Mouse (Mus musculus): ENCODE results near the gene Wdr25.

Gene Wdr25

DNA sequence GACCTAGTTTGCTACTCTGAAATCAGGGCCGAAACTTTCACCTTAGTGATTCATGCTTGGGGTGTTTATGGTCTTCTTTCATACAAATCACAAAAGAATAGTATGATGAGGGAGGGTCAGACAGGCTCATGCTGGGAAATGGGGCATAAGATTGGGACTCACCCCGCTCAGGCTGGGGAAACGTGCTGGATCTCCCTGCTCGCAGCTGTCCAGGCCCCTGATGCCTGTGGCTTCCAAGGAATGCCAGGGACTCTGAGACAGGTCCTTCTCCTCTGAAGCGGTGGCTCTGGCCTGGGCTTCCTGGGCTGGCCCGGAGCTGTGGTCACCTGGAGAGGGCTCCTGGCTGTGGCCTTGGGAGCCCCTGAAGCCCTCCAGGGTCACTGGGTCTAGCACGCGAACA lies 165.2 kb downstream of the Wdr25 start:
- no peak for DNase-seq (ENCODE audit: low read depth, low spot score)

DNA sequence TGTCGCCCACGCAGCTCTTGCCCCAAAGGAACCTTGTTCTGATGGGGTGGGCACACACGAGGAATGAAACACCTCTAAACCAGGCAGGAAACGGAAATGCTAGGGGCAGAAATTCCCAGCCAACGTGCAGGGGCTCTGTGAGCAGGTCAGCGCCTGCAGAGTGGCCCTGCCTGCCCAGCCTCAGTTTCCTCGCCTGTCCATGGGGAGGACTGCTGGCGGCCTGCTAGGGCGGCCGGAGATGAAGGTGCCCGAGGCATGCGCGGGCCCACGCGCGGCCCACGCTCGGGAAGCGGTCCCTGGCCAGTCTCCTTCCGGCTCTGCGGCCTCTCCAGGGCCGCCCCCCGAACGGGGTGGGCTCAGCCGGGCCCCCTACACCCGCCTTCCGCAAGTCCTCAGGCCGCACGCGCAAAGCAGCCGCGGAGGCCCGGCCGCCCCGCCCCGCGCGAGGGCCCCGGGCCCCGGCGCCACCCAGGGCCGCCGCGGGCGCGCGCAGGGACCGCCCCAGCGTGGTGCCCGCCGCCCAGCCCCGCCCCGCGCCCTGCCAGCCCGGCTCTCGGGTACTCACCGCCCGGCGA lies 174.2 kb downstream of the Wdr25 start:
- no peak for DNase-seq (ENCODE audit: low read depth, low spot score)

DNA sequence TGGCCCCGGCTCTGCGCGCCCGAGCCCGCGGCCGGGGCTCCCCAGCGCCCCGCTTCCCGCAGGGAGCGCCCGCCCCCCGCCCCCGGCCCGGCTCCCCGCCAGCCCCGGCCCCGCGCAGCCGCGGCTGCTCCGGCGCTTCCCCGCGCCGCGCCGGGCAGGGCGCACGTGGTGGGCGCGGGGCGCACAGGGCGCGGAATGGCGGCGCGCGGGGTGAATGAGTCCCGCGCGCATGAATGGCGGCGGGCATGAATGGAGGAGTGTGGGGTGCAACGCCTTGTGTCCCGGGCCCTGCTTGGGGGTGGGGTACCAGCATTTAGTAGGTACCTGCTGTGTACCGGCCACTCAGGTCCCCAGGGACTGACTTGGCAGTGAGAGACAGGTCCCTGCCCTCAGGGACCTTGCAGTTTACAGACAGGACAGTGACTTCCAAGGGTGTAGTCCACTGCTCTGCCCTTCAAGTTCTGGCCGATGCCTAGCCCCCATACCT lies 174.8 kb downstream of the Wdr25 start, which contains the start of gene Begain:
Gene Begain, minus strand, starts transcription at position 51 of the 487 bp plus-strand sequence.
- no peak for DNase-seq (ENCODE audit: low read depth, low spot score)

DNA sequence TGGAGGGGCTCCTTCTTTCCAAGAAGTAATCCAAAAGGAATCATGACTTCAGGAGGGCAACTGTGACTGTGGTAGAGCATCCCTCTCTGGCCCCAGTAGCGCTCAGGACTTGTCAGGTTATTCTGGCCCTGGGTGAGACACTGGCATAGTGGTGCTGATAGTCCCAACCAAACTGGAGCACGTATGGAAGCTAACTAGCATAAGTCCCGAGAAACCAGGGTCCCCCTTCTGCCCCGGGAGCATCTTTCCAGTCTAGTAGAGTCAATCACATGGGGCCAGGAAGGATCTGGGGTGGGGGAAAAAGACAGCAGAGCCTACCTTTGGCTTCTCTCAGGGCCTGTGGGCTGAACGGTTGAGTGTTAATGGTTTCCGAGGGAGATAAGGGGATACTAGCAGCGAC lies 175.3 kb downstream of the Wdr25 start:
- no peak for DNase-seq (ENCODE audit: low read depth, low spot score)

DNA sequence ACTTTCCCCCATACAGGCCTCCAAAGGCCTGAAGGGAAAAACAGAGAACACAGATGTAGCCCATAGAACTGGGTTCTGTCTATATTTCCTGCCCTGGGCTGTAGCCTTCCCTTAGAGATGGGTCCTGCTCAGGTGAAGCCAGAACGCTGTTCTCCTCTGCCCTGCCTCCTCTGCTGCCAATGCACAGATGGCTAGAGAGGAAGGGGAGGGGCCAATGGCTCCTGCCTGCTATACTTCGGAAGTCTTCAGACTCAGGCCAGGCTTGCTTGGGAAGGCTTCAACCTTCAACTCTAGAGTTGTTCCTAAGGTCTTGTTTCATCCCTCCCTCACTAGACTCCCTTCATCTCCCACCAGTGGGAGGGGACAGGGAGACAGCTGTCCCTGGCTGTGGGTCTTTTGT lies 176.3 kb downstream of the Wdr25 start:
- DNase-seq (ENCODE audit: low read depth, low spot score), result no peak

DNA sequence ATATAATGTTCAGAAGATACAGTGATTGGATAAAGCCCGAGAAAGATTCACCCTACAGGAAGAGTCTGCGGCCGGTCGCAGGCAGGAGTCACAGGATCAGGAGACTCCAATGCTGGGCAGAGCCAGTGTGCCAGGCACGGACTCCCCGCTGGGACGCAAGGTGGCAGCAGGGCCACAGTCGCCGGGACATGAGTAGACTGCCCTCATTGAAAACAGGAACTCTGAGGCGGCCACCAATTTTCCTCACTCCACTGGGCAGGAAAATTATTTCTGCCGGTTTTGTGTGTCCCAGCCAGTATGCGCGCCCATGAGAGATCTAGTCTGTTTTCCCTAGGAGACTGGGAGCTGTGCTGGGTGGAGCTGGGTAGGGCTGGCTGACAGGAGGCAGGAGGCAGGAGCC lies 177.8 kb downstream of the Wdr25 start:
- DNase-seq (ENCODE audit: low read depth, low spot score), result no peak

DNA sequence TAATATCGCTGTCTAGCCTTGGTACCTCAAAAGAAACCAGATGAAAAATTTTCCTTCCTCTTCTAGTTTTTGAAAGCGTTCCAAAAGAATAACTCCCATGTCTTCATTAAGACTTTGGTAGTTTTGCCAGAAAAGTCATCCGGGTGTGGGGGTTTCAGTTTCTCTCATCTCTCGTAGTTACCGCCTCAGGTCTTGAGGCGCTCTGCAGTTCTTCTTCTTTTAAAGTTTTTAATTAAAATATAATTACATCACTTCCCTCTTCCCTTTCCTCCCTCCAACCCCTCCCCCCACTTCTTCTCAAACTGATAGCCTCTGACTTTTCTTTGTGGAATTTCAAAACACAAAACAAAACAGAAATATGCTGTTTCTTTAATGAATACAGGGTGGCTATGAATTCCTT lies 180.7 kb downstream of the Wdr25 start:
- no peak for DNase-seq (ENCODE audit: low read depth, low spot score)

DNA sequence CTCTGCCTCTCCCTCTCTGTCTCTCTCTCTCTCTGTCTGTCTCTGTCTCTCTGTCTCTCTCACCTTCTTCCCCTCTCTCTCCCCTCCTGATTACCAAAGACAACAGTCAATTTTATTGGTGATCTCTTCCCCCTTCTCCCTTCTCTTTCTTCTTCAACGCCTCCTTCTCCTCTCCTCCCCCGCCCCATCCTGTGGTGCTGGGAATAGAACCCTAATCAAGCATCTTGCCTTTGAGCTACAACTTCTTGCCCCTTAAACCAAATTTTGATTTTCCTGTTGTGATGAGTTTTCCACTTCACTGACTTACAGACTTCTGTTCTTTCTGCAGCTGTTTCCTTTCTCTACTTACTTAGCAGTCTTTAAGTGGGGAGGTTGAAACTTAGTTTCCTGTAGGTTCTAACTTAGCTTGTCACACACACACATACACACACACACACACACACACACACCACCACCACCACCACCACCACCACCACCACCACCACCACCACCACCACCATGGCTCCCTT lies 181.4 kb downstream of the Wdr25 start:
- DNase-seq (ENCODE audit: low read depth, low spot score), result no peak

GRCm38 (mm10) chr12:109077036-109077435 lies 183.6 kb downstream of the Wdr25 start:
- no peak for DNase-seq (ENCODE audit: low read depth, low spot score)
